Mouse (Mus musculus) cortical plate, adult 2 months (tissue): Measurements from ENCODE around the gene Elmo3. TPM values are rescaled to one million over a fixed set of nuclear protein-coding genes. Genes with fewer than 3 reads are reported as not detected.

Experiments
- H3K27ac ChIP-seq: fragments of 200-500 bp; 2 replicates; pipeline ENCODE4 v1.5.1; 2012; ENCODE audit warnings: low read length, control low read depth, inconsistent platforms; ENCODE audit not compliant: insufficient read depth
- H3K4me1 ChIP-seq: fragments of 200-500 bp; 2 replicates; pipeline ENCODE4 v1.6.1; 2011; ENCODE audit warnings: low read length; ENCODE audit not compliant: control insufficient read depth, insufficient read depth
- H3K4me3 ChIP-seq: fragments of 200-500 bp; 2 replicates; pipeline ENCODE4 v1.5.1; 2011; ENCODE audit warnings: mild to moderate bottlenecking, low read length, control low read depth; ENCODE audit not compliant: insufficient read depth
- CTCF ChIP-seq: fragments of 200-500 bp; IDR thresholded peaks from 2 replicates; pipeline ENCODE4 v1.5.1; 2011; ENCODE audit warnings: mild to moderate bottlenecking, control low read depth, low read length; ENCODE audit not compliant: insufficient read depth; ENCODE audit errors: extremely low read depth
- POLR2A ChIP-seq: fragments of 200-500 bp; IDR thresholded peaks from 2 replicates; pipeline ENCODE4 v1.6.1; 2011; ENCODE audit warnings: mild to moderate bottlenecking, low read length, control low read depth; ENCODE audit not compliant: insufficient read depth; ENCODE audit errors: extremely low read depth
- polyA plus RNA-seq: library from polyadenylated mRNA; depleted of rRNA; stranded (reverse); fragments of >200 nt; gene quantifications from 2 replicates; pipeline ENCODE4 v1.2.3, GENCODE M21; 2012

Elmo3 gene
- polyA plus RNA-seq, 1 experiment = 2.9 TPM

- TF ChIP-seq CTCF (no peak), POLR2A (no peak)
- H3K4me1 ChIP-seq = no peaks in the 10 kb centered on the region
- H3K27ac ChIP-seq = no peak overlapping the region
- H3K4me3 ChIP-seq = no peak overlapping the region
Observed at GRCm38 (mm10) chr8:105336373-105337130, 31.2 kb downstream of the Elmo3 start.

GRCm38 (mm10) chr8:105338992-105339391 is 33.6 kb downstream of the Elmo3 start:
- H3K4me3 ChIP-seq = no peak overlapping the region
- TF ChIP-seq POLR2A (no peak), CTCF (no peak)
- H3K4me1 ChIP-seq = no peaks in the 10 kb centered on the region
- no peak overlapping the region for H3K27ac ChIP-seq

GRCm38 (mm10) chr8:105339886-105340635 is 34.7 kb downstream of the Elmo3 start:
- no peak overlapping the region for H3K4me3 ChIP-seq
- H3K27ac ChIP-seq = no peak overlapping the region
- TF ChIP-seq CTCF (no peak), POLR2A (no peak)
- no peaks in the 10 kb centered on the region for H3K4me1 ChIP-seq

- TF ChIP-seq POLR2A (no peak), CTCF (no peak)
- no peaks in the 10 kb centered on the region for H3K4me1 ChIP-seq
- H3K4me3 ChIP-seq = no peak overlapping the region
- no peak overlapping the region for H3K27ac ChIP-seq
Observed at GRCm38 (mm10) chr8:105341399-105341798, 36.0 kb downstream of the Elmo3 start.

- Histone ChIP-seq H3K4me3 (no peak overlapping the region), H3K4me1 (no peaks in the 10 kb centered on the region), H3K27ac (no peak overlapping the region)
- TF ChIP-seq CTCF (no peak), POLR2A (no peak)
Observed at GRCm38 (mm10) chr8:105342768-105343167, 37.4 kb downstream of the Elmo3 start.

- TF ChIP-seq CTCF = no peak
- no peak for TF ChIP-seq POLR2A
- Histone ChIP-seq H3K4me3 (no peak overlapping the region), H3K27ac (no peak overlapping the region), H3K4me1 (no peaks in the 10 kb centered on the region)
Observed at GRCm38 (mm10) chr8:105343791-105344574, 38.6 kb downstream of the Elmo3 start.

- TF ChIP-seq POLR2A (no peak), CTCF (no peak)
- Histone ChIP-seq H3K27ac (no peak overlapping the region), H3K4me1 (no peaks in the 10 kb centered on the region), H3K4me3 (no peak overlapping the region)
Observed at GRCm38 (mm10) chr8:105345061-105345975, 39.9 kb downstream of the Elmo3 start.

GRCm38 (mm10) chr8:105346611-105347427 is 41.4 kb downstream of the Elmo3 start:
- no peak for TF ChIP-seq POLR2A
- no peak for TF ChIP-seq CTCF
- H3K4me1 ChIP-seq = no peaks in the 10 kb centered on the region
- no peak overlapping the region for H3K27ac ChIP-seq
- peak overlapping the region; percentile 61 for H3K4me3 ChIP-seq
